Comparison of ENCODE assay signal across 32 mouse cellular contexts in the genomic region with DNA sequence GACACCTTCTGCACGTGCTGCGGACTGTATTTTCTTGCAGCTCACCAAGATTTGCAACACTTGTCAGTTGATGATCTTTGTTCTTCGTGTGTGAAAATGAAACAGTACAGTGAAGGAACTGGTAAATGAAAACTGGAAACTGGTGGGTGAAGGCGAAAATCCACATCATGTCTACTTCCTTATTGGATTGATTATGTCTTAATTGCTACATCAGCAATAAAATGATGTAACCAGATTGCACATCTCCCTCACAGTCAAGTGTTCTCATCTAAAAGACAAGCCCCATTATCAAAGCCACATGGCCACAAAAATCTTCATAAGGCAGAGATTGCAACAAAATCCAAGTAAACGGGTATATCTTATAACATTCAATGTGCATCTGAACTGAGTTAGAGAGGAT.
"Had no signal": no experiment of that assay in that cellular context is flagged by ENCODE, and none has a peak within 500 bp of the region (broad histone marks: within the 10 kb centered on the region; RNA-seq: fewer than 3 reads in every experiment).

No protein-coding gene starts in this region.

- DNase-seq: heart, postnatal 10 days; heart, postnatal 14 days; heart, postnatal 36 days; heart, postnatal 4 days; kidney, adult 11 months; kidney, adult 18-20 months; kidney, adult 2 months; kidney, adult 8-10 months; kidney, adult 9 months; kidney, postnatal 10 days; kidney, postnatal 14 days; kidney, postnatal 36 days; kidney, postnatal 4 days; layer of hippocampus, adult 9-11 months; layer of hippocampus, postnatal 36 days had no signal

- H3K36me3 ChIP-seq: heart, embryonic 10.5 days; heart, embryonic 12.5 days; heart, embryonic 13.5 days; heart, embryonic 15.5 days; hindbrain, embryonic 10.5 days; hindbrain, embryonic 12.5 days; hindbrain, embryonic 13.5 days; hindbrain, embryonic 15.5 days; kidney, embryonic 15.5 days had no signal

- H3K9ac ChIP-seq: heart, embryonic 12.5 days; heart, embryonic 13.5 days; heart, embryonic 15.5 days; hindbrain, embryonic 12.5 days; hindbrain, embryonic 13.5 days; hindbrain, embryonic 14.5 days; hindbrain, embryonic 15.5 days; kidney, embryonic 15.5 days had no signal

- H3K4me2 ChIP-seq: heart, embryonic 11.5 days; heart, embryonic 12.5 days; heart, embryonic 13.5 days; heart, embryonic 15.5 days; hindbrain, embryonic 12.5 days; hindbrain, embryonic 13.5 days; hindbrain, embryonic 14.5 days; hindbrain, embryonic 15.5 days; kidney, embryonic 15.5 days had no signal

- ATAC-seq: hindbrain, embryonic 16.5 days; hindbrain, postnatal 0 days; inflammation-experienced regulatory T-cells, adult 6 months had no signal

- H3K27me3 ChIP-seq: heart, embryonic 12.5 days; heart, embryonic 13.5 days; heart, embryonic 15.5 days; hindbrain, embryonic 12.5 days; hindbrain, embryonic 13.5 days; hindbrain, embryonic 15.5 days; kidney, embryonic 15.5 days had no signal

- H3K4me1 ChIP-seq: heart, embryonic 10.5 days; heart, embryonic 12.5 days; heart, embryonic 15.5 days; hindbrain, embryonic 10.5 days; hindbrain, embryonic 12.5 days; hindbrain, embryonic 13.5 days; hindbrain, embryonic 15.5 days; kidney, embryonic 15.5 days had no signal

- H3K9me3 ChIP-seq: heart, embryonic 10.5 days; heart, embryonic 12.5 days; heart, embryonic 13.5 days; heart, embryonic 15.5 days; hindbrain, embryonic 10.5 days; hindbrain, embryonic 12.5 days; hindbrain, embryonic 13.5 days; hindbrain, embryonic 15.5 days; kidney, embryonic 15.5 days had no signal

- H3K4me3 ChIP-seq: heart, embryonic 10.5 days; heart, embryonic 12.5 days; heart, embryonic 13.5 days; heart, embryonic 15.5 days; hindbrain, embryonic 10.5 days; hindbrain, embryonic 12.5 days; hindbrain, embryonic 13.5 days; hindbrain, embryonic 15.5 days; kidney, embryonic 15.5 days; layer of hippocampus, adult 2 months; left cerebral cortex, adult 2 months had no signal

- H3K27ac ChIP-seq: heart, embryonic 10.5 days; heart, embryonic 13.5 days; heart, embryonic 15.5 days; hindbrain, embryonic 10.5 days; hindbrain, embryonic 12.5 days; hindbrain, embryonic 13.5 days; hindbrain, embryonic 14.5 days; hindbrain, embryonic 15.5 days; hindbrain, postnatal 0 days; kidney, embryonic 15.5 days; kidney, postnatal 0 days; layer of hippocampus, adult 2 months; left cerebral cortex, adult 2 months had no signal
